Mouse (Mus musculus) left cerebral cortex, adult 2 months (tissue): ENCODE measurements at regions not wholly inside any gene's neighbourhood (a gene's known extent, or its start where the extent isn't known, plus 50 kb on each side); places are given as distances from the start of the nearest gene placed in this dataset.

ENCODE experiments used
- DNase-seq, 2 experiments: peaks; one replicate each; pipeline ENCODE4 v3.0.0; 2021 to 2022; ENCODE audit warnings: low spot score in 2 of 2, mixed read lengths in 1 of 2; ENCODE audit errors: extremely low spot score in 1 of 2
- H3K27ac ChIP-seq: fragments of 200-600 bp; 2 replicates; pipeline ENCODE4 v1.8.1; 2022
- H3K4me3 ChIP-seq: fragments of 200-600 bp; 2 replicates; pipeline ENCODE4 v1.8.1; 2022
- CTCF ChIP-seq: fragments of 200-600 bp; IDR thresholded peaks from 2 replicates; pipeline ENCODE4 v1.8.1; 2022; ENCODE audit warnings: antibody characterized with exemption, mild to moderate bottlenecking, moderate library complexity
- intact Hi-C: fragments of 180-260 bp; cut with DNase I; formaldehyde crosslinking; loops from one replicate; pipeline ENCODE4 v1.15.1; 2025

GRCm38 (mm10) chr12:50764457-50764856, 115.6 kb upstream of the Prkd1 start:
- H3K27ac ChIP-seq: peak overlapping the region; percentile 37; the same call in 1 of the 2 replicates
- intact Hi-C loops: loop anchor here (10.0 kb wide), 3 partner anchors 180 to 510 kb away; no protein-coding TSS in a partner anchor
- peak in 1 of 2 experiments; percentile 17 for DNase-seq
- H3K4me3 ChIP-seq: no peak overlapping the region
- TF ChIP-seq CTCF: no peak; the same call in 1 of the 2 replicates

GRCm38 (mm10) chr12:50734135-50734534, 85.2 kb upstream of the Prkd1 start:
- no peak for TF ChIP-seq CTCF
- no peak for DNase-seq
- peak overlapping the region; percentile 20; the same call in 1 of the 2 replicates for H3K27ac ChIP-seq
- peak overlapping the region; percentile 26; the same call in 1 of the 2 replicates for H3K4me3 ChIP-seq
- intact Hi-C loops: no loop called here

GRCm38 (mm10) chr12:50712615-50713014, 63.7 kb upstream of the Prkd1 start:
- no peak for TF ChIP-seq CTCF
- intact Hi-C loops: no loop called here
- no peak overlapping the region for H3K4me3 ChIP-seq
- no peak overlapping the region for H3K27ac ChIP-seq
- DNase-seq: no peak

GRCm38 (mm10) chr12:50709000-50709788, 60.3 kb upstream of the Prkd1 start:
- no peak for TF ChIP-seq CTCF
- no peak for DNase-seq
- H3K4me3 ChIP-seq: no peak overlapping the region
- intact Hi-C loops: loop anchor here (10.0 kb wide), 1 partner anchor 476 kb away; no protein-coding TSS in a partner anchor
- no peak overlapping the region for H3K27ac ChIP-seq

- Histone ChIP-seq H3K4me3 (no peak overlapping the region), H3K27ac (no peak overlapping the region)
- TF ChIP-seq CTCF: no peak
- intact Hi-C loops: loop anchor here (5.0 kb wide), 3 partner anchors 162 to 1327 kb away; no protein-coding TSS in a partner anchor
- DNase-seq: no peak
Measured at GRCm38 (mm10) chr12:50698613-50699442, 49.9 kb upstream of the Prkd1 start.
